Mouse (Mus musculus) mouse trophoblast stem cell (cell line): Measurements from ENCODE around the gene Cacna2d4.

Experiments
- in situ Hi-C, 2 experiments: fragments of 300-500 bp; cut with MseI, MboI; formaldehyde crosslinking; loops; 2 replicates in 1 of 2; 3 replicates in 1 of 2; pipeline ENCODE4 v1.15.1; 2025

Gene Cacna2d4

DNA sequence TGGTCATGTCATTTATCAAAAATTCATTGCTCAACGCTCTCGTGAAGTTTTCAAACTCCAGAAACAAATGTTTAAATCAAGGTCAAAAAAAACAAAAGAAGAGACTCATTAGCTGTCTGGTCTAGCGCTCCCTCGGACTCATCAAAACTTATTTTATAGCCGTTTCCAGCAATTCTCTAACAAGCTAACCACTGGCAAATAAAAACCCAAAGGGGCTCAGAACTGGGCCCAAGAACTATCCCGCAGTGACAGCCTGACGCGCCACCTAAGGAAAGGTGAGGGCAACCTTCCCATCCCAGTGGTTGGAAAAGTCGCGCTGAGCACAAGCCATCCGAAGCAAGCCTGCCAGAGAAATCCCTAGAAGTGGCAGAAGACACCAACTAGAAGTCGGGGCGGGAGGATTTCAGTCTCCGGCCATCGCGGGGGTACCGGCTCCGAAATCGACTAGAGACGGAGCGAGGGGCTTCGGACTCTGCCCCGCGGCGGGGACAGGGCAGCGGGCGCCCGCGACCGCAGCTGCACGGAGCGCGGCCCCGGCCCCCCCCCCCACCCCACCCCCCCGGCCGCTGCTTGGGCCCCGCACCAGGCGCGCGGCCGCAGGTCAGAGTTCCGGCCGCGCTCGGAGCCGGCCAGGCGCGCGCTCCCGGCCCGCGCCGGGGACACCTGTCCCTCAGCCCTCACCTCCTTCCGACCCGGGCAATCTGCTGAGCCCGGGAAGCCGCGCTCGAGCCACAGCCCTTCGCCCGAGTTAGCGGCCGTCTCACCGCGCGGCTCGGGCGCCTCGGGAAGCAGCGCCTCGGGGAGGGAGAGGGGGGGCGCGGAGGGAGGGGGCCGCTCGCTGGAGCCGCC lies 151.7 kb downstream of the Cacna2d4 start:
- in situ Hi-C loops = no loop called here

DNA sequence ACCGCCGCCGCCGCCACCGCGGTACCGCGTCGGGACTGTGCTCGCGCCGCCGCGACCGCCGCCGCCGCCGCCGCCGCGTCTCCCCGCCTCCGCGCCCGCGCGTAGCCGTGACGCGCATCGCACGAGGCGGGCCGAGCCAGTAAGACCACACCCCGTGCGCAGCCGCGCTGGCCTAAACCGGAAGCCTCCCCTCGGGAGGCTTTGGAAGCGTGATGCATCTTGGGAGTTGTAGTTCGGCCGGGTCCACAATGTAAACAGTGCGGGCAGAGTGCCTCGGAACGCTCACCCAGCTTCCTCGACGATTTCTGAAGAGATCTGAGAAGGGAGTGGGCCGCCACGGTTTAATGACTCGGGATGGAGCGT lies 152.3 kb downstream of the Cacna2d4 start:
- in situ Hi-C loops = no loop called here

DNA sequence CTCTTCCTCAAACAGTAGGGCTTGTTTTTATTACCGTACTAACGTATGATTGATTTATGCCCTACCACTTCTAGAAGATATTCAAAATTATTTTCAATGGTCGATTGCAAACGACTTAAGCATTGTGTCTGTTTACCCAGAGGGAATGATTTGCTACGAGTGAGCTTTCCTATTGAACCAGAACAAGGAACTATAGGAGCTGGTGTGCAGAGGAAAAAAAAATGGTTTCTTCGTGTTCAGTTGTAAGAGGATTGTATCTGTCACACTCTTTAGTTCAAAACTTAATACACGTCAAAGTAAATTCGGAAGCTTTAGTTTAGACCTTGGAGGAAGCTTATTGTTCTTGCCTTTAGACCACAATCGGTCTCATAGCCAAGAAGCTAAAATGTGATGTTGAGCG lies 152.8 kb downstream of the Cacna2d4 start:
- in situ Hi-C loops = no loop called here

DNA sequence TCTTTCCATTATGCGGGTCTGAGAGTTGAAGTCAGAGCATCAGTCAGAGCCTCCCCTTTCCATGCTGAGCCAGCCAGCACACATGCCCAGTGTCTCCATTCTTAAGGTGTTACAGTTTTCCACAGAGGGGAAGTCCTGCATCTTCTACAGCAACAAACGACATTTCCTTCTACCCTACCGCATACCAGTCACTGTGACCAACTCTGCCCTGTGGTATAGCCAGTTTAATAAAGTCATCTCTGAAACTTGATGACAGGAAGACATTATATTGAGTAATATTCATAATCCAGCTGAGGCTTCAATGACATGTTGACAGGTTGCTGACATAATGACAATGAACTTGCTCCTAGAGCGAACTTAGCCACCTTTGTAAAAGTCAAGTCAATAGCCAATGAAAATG lies 154.4 kb downstream of the Cacna2d4 start:
- in situ Hi-C loops = no loop called here

DNA sequence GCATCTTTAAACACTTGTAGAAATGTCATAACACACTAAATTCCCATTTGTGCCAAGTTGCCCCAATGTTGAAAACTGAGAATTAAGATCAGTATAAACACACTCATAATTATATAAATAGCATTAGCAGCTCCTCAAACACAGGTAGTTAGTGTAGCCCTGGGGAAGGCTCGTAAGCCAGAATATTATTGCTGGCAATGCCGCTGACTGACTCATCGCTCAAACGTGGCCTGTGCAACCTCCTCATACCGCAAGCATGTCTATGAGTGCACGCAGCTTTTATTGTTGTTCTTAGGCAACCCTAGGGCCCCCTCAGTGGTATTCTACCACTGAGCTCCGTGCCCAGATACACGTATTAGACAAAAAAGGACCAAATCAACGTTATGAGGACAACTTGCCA lies 156.5 kb downstream of the Cacna2d4 start:
- in situ Hi-C loops = no loop called here

DNA sequence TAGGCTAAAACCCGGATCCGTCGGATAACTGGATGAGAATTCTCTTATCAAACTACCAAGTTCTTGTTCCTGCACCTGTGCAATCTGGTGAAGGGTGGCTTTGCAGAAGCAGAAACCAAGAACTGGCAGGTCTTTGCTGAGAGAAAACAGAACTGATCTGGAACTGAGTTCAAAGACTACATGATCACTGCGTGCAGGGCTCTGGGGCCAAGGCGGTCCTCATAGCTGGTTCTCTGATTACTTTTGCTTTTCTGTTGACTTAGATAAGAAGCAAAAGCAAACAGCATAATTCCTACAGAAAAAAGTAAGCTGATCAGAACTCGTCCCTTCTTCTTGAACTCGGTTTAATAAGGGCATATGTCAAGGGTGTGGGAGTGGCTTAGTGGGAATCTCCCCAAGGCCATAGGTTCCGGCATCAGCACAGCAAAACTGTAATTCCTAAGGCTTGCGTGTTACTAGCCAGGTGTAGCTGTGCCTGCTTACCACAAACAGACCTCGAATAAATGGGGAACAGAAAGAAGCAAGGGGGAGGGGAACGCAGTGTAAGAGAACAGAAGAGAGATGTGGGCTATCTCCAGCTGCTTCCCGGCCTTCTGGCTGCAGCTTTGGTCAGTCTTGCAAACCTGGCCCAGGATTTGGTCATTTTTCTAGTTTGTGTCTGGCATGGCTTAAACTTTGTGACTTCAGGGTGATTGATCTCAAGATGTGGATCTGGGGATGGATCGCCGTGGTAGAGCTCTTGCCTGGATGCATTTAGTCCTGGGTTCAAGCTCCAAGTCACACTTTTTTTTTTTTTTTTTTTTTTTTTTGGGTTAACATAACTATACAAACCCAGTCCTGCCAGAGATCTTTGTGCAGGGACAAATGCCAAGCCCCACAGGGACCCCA lies 159.3 kb downstream of the Cacna2d4 start:
- in situ Hi-C loops = no loop called here

DNA sequence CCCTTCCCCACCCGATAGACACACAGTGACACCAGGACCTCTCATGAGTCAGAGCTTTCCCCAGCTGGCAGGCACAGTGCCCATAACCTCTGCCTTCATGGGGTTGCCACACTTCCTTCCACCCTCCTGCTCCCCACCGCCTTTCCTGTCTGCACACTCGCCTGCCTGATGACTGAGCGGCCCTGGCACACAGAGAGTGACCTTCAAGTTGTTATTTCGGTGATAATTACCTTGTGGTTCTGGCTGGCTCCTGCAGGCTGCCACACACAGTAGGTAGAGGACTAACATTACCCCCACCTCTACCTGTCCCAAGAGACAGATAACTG lies 159.9 kb downstream of the Cacna2d4 start:
- in situ Hi-C loops = no loop called here

DNA sequence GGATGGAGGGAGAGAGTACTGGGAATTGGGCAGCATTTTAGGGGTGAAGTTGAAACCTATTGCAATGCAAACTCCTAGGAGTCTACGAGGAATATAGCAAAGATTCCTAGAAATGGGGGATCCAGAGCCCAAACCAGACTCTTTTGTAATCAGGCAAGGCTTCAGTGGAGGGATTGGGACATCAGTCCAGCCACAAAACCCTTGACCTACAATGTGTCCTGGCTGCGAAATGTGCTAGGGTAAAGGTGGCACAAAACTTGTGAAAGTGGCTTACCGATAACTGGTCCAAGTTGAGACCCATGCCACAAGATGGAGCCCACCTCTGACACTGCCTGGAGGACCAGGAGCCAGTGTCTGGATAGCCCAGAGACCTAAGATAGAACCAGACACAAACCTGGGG lies 163.0 kb downstream of the Cacna2d4 start:
- in situ Hi-C loops = no loop called here

DNA sequence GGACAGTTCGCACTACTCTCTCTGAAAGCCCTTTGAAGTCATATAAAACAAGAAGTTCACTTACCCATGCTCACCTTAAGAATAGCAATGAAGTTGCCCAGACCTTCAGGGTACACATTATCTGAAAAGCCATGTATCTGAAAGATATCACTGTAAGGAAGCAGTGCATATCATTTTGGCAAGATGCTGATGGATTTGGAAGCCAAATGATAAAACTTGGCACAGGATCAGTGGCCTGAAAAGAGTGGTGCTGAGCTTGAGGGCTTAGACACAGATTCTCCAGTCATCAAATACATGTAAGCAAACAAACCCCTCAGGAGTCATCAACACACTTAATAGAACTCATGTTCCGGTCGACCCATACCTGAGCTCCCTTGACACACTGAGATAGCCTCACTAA lies 164.3 kb downstream of the Cacna2d4 start:
- in situ Hi-C loops = no loop called here

DNA sequence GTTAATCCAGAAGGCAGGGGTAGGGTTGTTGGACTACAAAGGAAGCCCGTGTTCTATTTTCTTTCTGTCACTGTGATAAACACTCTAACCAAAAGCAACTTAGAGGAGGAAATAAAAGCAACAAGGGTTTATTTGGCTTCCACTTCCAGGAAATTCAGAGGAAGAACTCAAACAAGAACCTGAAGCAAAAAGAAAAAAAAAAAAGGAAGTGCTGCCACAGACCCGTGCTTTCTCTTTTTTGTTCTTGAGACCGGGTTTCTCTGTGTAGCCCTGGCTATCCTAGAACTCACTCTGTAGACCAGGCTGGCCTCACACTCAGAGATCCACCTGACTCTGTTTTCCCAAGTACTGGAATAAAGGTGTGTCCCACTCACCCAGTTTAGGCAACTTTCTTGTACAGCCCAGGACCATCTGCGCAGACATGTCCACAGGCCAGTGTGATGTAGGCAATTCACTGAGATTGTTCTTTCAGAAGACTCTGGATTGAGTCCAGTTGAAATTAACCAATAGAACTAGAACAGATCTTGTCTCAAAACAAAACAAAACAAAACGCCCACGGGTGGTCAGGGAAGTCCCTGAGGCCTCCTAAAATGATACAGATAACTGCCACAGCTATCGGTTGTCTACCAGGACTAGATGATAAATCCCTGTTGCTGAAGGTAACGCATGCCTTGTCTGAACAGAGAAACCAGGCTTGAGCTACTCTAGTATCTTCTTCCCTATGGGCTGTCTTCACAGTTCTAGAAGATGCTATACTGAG lies 165.4 kb downstream of the Cacna2d4 start:
- in situ Hi-C loops = no loop called here
